Mouse (Mus musculus) hindbrain, embryonic 13.5 days (tissue): ENCODE data around the gene Ano8. TPM values are rescaled to one million over a fixed set of nuclear protein-coding genes. Genes with fewer than 3 reads are reported as not detected.

Experiments
- ATAC-seq: fragments of 200-750 bp; cut with Nextera tagmentation; 2 replicates; pipeline ENCODE4 v1.8.0; 2017; ENCODE audit warnings: moderate TSS enrichment; ENCODE audit not compliant: low FRiP score
- H3K27ac ChIP-seq: fragments of 300-500 bp; sonication (generic); 2 replicates; pipeline ENCODE4 v1.5.1; 2015; ENCODE audit warnings: inconsistent platforms, mild to moderate bottlenecking, moderate library complexity
- H3K27me3 ChIP-seq: fragments of 300-500 bp; sonication (generic); 2 replicates; pipeline ENCODE4 v1.6.1; 2015; ENCODE audit warnings: mild to moderate bottlenecking, inconsistent platforms
- H3K36me3 ChIP-seq: fragments of 300-500 bp; sonication (generic); 2 replicates; pipeline ENCODE4 v1.6.1; 2015; ENCODE audit warnings: mild to moderate bottlenecking, inconsistent platforms
- H3K4me1 ChIP-seq: fragments of 300-500 bp; sonication (generic); replicated peaks from 2 replicates; pipeline ENCODE4 v1.6.1; 2015; ENCODE audit warnings: inconsistent platforms
- H3K4me2 ChIP-seq: fragments of 300-500 bp; sonication (generic); 2 replicates; pipeline ENCODE4 v1.6.1; 2015; ENCODE audit warnings: inconsistent platforms, mild to moderate bottlenecking, moderate library complexity
- H3K4me3 ChIP-seq: fragments of 300-500 bp; sonication (generic); 2 replicates; pipeline ENCODE4 v1.5.1; 2015; ENCODE audit warnings: mild to moderate bottlenecking, inconsistent platforms
- H3K9ac ChIP-seq: fragments of 300-500 bp; sonication (generic); 2 replicates; pipeline ENCODE4 v1.6.1; 2015; ENCODE audit warnings: mild to moderate bottlenecking, inconsistent platforms
- H3K9me3 ChIP-seq: fragments of 300-500 bp; sonication (generic); 2 replicates; pipeline ENCODE4 v1.6.1; 2016; ENCODE audit warnings: inconsistent platforms
- WGBS: fragments of 180-500 bp; shearing (Covaris S2); methylation state at CpG from one replicate; pipeline ENCODE4 v1.1.7; 2015; 5-methylcytosine and 5-hydroxymethylcytosine counted together
- polyA plus RNA-seq: library from polyadenylated mRNA; unstranded; fragments of >200 nt; fragmentation: Nextera tagmentation; extraction: Ambion mirVana; gene quantifications from 2 replicates; pipeline ENCODE4 v1.2.1, GENCODE M21; 2015

The Ano8 gene
- polyA plus RNA-seq, 1 experiment from 2014 or later, result 7.1 TPM

DNA sequence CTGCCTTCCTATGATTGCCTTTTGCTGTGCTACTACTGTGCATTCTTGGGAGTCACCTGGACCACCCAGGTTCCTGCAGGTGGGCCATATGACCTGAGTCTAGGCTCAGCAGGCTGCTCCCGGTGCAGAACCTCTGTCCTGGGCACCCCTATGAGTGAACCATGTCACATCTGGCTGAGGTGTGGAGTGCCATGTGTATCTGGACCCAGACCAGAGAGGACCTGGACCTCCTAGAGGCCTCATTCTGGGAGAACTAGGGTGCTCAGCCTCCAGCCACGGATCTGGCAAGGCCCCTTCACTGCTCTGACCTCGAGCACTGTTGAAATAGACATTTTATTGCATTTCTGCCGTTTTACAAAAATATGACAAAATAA lies 10.1 kb downstream of the Ano8 start:
- no peak for ATAC-seq
- WGBS, result 25% methylated on average over 4 of the region's 4 CpGs
- peak overlapping the region; percentile 93 for H3K27ac ChIP-seq
- peaks cover 73% of the 10 kb centered on the region for H3K36me3 ChIP-seq
- no peaks in the 10 kb centered on the region for H3K9me3 ChIP-seq
- 0 out of 2 replicates have a peak, but pooled peaks cover 3% of the 10 kb centered on the region for H3K27me3 ChIP-seq
- H3K4me1 ChIP-seq, result peaks cover 35% of the 10 kb centered on the region
- peak overlapping the region; percentile 72 for H3K4me2 ChIP-seq
- peak overlapping the region; percentile 80 for H3K9ac ChIP-seq
- peak overlapping the region; percentile 53 for H3K4me3 ChIP-seq

DNA sequence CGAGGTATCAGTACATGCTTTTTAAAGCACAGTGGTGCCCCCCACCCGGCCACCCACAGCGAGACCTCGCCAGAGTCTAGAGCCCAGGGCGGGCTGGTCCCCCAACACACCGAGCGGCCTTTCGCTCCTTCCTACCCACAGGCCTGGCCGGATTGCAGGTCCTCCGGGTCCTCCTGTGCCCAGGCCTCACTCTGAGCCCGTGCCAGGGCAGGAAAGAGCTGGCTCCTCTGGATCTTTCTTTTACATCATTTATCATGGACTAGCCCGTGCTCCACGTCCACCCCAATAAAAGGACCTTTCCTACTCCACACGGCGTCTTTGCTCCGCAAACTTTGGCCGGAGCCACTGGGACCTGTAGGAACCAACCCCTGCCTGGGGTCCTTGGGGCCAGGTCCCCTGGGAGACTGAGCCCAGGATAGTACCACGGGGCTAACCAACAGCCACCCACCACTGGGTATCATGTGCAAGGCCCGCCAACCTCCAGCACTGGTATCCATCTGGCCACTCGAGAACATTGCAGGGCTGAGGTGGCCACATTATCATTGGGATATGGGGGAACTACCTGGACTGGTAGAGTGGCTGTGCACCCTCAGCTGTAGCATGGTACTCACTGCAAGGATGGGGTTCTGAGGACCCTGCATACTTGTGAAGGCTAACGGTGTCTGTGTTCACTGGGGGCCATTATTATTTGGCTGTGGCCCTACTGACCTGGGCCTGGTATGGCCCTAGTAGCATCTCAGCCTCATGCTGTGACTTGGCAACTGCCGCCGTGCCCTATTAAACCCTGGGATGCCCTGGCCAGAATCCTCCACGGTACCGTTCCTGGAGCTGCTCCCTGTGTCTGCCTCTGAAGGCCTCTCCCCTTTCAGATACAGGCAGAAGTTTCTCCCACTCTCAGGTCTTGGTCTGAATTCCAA lies 10.7 kb downstream of the Ano8 start:
- Histone ChIP-seq H3K4me3 (peak overlapping the region; percentile 53), H3K4me1 (peaks cover 39% of the 10 kb centered on the region), H3K36me3 (peaks cover 70% of the 10 kb centered on the region), H3K27ac (peak overlapping the region; percentile 93), H3K4me2 (peak overlapping the region; percentile 72; the same call in 1 of the 2 replicates), H3K27me3 (no peaks in the 10 kb centered on the region), H3K9ac (peak overlapping the region; percentile 80; the same call in 1 of the 2 replicates), H3K9me3 (no peaks in the 10 kb centered on the region)
- peak; percentile 3; the same call in 1 of the 2 replicates for ATAC-seq
- 88% methylated on average over 25 of the region's 25 CpGs for WGBS

DNA sequence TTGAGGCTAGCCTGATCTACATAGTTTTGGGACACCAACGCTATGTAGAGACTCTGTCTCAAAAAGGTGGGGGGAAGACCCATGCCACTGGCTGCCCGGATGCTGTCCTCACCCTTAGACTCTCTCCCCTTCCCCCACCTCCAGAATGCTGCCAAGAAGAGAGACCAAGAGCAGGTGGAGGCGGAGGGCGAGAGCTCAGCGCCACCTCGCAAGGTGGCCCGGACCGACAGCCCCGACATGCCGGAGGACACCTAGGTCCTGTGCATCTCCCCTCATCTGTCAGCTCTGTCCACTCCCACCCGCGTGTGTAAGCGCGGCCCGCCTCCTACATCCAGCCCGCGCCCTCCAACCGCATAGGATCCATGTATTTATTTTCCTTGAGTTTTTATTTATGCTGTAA lies 11.4 kb downstream of the Ano8 start:
- Histone ChIP-seq H3K27me3 (no peaks in the 10 kb centered on the region), H3K36me3 (peaks cover 63% of the 10 kb centered on the region), H3K4me2 (no peak overlapping the region), H3K4me1 (peaks cover 44% of the 10 kb centered on the region), H3K4me3 (no peak overlapping the region), H3K9ac (no peak overlapping the region), H3K9me3 (no peaks in the 10 kb centered on the region), H3K27ac (no peak overlapping the region)
- WGBS, result 96% methylated on average over 18 of the region's 18 CpGs
- no peak for ATAC-seq

DNA sequence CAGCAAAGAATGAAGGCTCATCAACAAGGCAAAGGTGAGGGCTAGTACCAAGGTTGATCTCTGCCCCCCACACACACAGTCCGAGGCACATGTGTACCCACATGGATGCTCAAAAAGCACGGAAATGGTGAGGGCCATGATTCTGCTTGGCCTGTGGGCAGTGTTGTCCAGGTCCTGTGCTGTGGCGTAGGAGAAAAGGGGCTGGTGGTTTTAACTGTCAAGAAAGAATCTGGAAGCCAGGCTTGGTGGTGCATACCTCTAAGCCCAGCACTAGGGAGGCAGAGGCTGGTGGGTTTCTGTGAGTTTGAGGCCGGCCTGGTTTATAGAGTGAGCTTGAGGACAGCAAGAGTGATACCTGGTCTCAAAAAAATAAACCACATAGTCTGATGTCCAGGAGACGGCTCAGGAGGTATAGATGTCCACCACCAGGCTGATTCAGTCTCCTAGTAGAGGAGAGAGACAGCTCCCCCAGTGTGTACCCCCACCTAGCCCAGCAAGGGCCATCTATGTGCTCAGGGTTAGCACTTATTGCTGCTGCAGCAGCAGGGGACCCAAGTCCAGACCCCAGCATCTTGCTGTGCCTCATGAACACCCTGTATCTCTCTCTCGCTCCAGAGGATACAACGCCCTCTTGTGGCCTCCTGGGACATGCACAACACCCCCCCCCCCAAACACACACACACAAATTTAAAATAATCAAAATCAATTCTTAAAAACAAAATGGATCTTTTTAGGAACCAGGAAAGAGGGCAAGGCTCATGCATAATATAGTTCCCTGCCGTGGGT lies 13.0 kb downstream of the Ano8 start:
- Histone ChIP-seq H3K9me3 (no peaks in the 10 kb centered on the region), H3K27ac (no peak overlapping the region), H3K9ac (no peak overlapping the region), H3K4me1 (peaks cover 44% of the 10 kb centered on the region), H3K4me3 (no peak overlapping the region), H3K36me3 (peaks cover 53% of the 10 kb centered on the region), H3K4me2 (no peak overlapping the region), H3K27me3 (no peaks in the 10 kb centered on the region)
- 88% methylated on average over 8 of the region's 8 CpGs for WGBS
- no peak for ATAC-seq

DNA sequence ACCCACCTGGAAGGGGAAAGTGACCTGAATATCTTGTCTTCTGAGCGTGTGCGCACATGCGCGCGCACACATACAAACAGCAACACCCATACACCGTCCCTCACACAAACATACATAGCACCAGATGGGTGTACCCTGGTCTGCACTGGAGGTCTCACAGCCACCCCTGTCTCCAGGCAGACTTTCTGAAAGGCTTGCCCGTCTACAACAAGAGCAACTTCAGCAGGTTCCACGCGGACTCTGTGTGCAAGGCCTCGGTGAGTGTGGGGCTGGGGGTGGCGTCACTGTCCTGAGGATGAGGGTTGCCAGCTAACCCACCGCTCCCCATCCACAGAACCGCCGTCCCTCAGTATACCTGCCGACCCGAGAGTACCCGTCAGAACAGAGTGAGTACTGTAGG lies 13.9 kb downstream of the Ano8 start:
- Histone ChIP-seq H3K9me3 (no peaks in the 10 kb centered on the region), H3K9ac (no peak overlapping the region), H3K27me3 (no peaks in the 10 kb centered on the region), H3K4me3 (no peak overlapping the region), H3K36me3 (peaks cover 53% of the 10 kb centered on the region), H3K4me2 (no peak overlapping the region), H3K4me1 (peaks cover 35% of the 10 kb centered on the region), H3K27ac (no peak overlapping the region)
- no peak for ATAC-seq
- 96% methylated on average over 17 of the region's 17 CpGs for WGBS

DNA sequence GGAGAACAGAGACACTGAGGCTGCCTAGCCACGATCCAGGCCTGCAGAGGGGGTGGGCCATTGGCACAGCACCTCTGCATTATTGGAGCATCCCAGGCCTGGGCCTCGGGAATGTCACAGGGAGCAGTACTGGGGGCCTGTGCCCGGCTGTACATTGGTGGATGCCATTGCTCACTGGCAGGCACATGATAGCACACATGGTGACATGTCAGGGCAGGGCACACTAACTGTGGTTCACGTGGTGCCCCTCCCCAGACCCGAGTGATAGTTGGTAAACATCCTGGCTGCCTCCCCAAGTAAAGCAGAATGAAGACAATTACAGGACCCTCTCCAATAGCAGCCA lies 14.9 kb downstream of the Ano8 start:
- peak overlapping the region; percentile 10; the same call in 1 of the 2 replicates for H3K4me2 ChIP-seq
- WGBS, result 81% methylated on average over 5 of the region's 5 CpGs
- H3K4me1 ChIP-seq, result peaks cover 30% of the 10 kb centered on the region
- peak overlapping the region; percentile 83; the same call in 1 of the 2 replicates for H3K9ac ChIP-seq
- H3K9me3 ChIP-seq, result no peaks in the 10 kb centered on the region
- H3K27me3 ChIP-seq, result no peaks in the 10 kb centered on the region
- H3K27ac ChIP-seq, result no peak overlapping the region
- H3K36me3 ChIP-seq, result peaks cover 53% of the 10 kb centered on the region
- peak overlapping the region; percentile 75; the same call in 1 of the 2 replicates for H3K4me3 ChIP-seq
- no peak for ATAC-seq

DNA sequence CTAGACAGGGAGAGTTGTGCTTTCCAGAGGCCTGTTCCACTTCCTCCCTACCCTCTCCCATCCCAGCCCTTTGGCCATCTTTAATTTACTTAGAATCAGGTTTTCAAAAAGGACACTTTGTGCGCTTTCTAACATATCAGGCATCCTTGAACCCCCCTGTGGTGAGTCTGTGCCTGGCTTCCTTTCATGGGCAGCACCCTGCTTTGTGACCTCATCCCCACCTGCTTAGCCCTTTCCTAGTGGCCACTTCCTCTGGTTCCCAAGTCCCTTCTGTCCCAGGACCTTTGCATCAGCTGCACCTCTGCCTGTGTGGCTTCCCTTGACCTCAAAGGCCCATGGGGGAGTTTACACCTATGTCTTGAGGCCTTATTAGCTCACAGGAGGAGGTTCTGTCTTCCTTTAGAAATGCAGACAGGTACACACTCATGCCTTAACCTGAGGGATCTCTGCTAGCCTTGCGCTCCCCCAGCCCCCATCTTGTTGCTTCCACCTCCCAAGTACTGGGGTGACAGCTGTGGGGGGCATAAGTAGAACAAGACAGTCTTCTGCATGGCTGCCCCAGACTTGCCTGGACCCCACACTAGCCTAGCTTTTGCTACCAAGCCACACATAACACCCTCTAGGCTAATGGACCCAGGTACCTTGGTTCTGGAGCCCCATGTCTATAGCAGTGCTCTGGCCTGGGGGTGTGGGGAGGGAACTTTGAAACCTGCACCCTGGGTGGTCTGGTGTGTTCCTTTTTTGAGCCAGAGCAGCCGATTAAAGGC lies 15.4 kb downstream of the Ano8 start:
- Histone ChIP-seq H3K9me3 (no peaks in the 10 kb centered on the region), H3K4me1 (peaks cover 30% of the 10 kb centered on the region), H3K36me3 (peaks cover 49% of the 10 kb centered on the region), H3K27me3 (no peaks in the 10 kb centered on the region), H3K4me2 (peak overlapping the region; percentile 75), H3K4me3 (peak overlapping the region; percentile 75), H3K27ac (no peak overlapping the region), H3K9ac (peak overlapping the region; percentile 83)
- 83% methylated on average over 3 of the region's 3 CpGs for WGBS
- ATAC-seq, result no peak

DNA sequence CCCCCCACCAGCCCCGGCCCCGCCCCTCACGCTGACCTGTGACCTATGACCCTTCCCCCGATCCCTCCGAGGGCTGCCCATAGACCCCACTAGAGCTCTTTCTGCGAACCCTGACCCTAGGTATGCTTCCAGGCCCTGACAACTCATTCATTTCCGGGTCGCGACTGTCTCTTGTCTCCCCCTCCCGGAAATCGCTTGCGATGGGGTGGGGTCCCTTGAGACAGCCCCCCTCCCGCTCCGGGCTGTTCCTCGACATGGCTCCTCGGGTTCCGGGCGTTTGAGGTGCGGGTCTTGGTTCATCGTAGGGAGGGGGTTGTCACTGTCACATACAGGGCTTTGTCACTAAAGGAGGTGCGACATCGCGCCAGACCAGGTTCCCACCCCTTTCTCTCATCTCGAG lies 16.4 kb downstream of the Ano8 start:
- 2% methylated on average over 24 of the region's 24 CpGs for WGBS
- H3K27me3 ChIP-seq, result no peaks in the 10 kb centered on the region
- H3K9me3 ChIP-seq, result no peaks in the 10 kb centered on the region
- H3K36me3 ChIP-seq, result peaks cover 40% of the 10 kb centered on the region
- H3K9ac ChIP-seq, result peak overlapping the region; percentile 83
- peak overlapping the region; percentile 75 for H3K4me3 ChIP-seq
- peak; percentile 57 for ATAC-seq
- peaks cover 29% of the 10 kb centered on the region for H3K4me1 ChIP-seq
- peak overlapping the region; percentile 92 for H3K27ac ChIP-seq
- peak overlapping the region; percentile 75 for H3K4me2 ChIP-seq

DNA sequence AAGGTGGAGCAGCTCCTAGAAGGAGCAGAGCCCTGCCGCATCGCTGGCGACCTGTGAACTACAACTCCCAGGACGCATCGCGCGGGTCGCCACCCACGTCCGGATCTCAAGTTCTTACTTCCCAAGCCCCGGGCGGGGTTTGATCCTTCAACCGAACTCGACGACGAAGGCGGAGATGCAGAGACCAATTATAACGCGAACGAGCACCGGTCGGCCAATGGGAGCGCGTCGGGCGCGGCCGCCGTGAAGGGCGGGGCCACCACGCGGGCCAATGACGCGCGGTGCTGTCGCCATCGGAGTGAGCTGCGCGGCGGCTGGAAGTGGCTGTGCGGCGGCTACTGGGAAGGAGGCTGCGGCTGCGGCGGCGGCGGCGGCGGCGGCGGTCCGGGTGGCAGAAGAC lies 16.8 kb downstream of the Ano8 start, which contains the start of gene Dda1:
Dda1 (plus strand) TSS at position 284 of the 400 bp plus-strand sequence.
- peaks cover 35% of the 10 kb centered on the region for H3K36me3 ChIP-seq
- peak within 1 kb of the TSS; percentile 92 for H3K27ac ChIP-seq
- ATAC-seq, result peak; percentile 90
- H3K9ac ChIP-seq, result peak within 1 kb of the TSS; percentile 83
- peak within 1 kb of the TSS; percentile 75 for H3K4me3 ChIP-seq
- H3K27me3 ChIP-seq, result no peaks in the 10 kb centered on the region
- H3K4me1 ChIP-seq, result peaks cover 34% of the 10 kb centered on the region
- peak within 1 kb of the TSS; percentile 75 for H3K4me2 ChIP-seq
- WGBS, result under 1% methylated on average over 37 of the region's 52 CpGs
- H3K9me3 ChIP-seq, result no peaks in the 10 kb centered on the region

DNA sequence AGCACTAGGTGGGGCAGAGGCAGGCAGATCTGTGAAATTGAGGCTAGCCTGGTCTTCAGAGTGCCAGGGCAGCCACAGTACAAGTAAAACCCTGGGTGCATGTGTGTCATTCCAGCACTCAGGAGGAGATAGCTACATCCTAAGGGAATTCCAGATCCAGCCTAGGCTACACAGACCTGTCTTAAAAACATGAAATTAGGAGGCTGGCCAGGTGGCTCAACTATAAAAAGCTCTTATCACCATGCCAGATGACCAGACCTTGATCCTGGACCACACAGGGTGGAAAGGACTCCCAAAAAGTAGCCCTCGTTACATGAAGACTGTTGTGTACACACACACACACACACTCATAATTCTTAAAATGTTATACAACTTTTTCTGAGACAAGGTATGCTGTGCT lies 17.8 kb downstream of the Ano8 start:
- Histone ChIP-seq H3K9me3 (no peaks in the 10 kb centered on the region), H3K4me2 (no peak overlapping the region), H3K9ac (no peak overlapping the region), H3K36me3 (peaks cover 26% of the 10 kb centered on the region), H3K27ac (no peak overlapping the region), H3K27me3 (no peaks in the 10 kb centered on the region), H3K4me3 (no peak overlapping the region), H3K4me1 (peaks cover 37% of the 10 kb centered on the region)
- no peak for ATAC-seq
- WGBS, result 91% methylated on average over 1 of the region's 1 CpGs

DNA sequence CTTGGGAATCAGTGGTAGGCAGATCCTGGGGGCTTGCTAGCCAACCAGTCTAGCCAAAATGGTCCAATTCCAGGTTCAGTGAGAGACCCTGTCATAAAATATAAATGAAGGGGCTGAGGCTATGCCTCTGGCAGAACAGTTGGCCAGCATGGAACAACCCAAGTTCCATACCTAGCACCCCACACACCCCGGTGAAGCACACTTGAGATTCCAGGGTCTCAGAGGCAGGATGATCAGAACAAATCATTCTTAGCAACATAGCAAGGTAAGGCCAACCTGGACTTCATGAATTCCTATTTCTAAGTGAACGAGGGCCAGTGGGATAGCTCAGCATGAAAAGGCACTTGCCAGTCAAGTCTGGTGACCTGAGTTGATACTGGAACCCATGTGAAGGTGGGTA lies 18.6 kb downstream of the Ano8 start:
- Histone ChIP-seq H3K4me2 (no peak overlapping the region), H3K9me3 (no peaks in the 10 kb centered on the region), H3K4me3 (no peak overlapping the region), H3K27me3 (no peaks in the 10 kb centered on the region), H3K9ac (no peak overlapping the region), H3K4me1 (peaks cover 44% of the 10 kb centered on the region), H3K27ac (no peak overlapping the region), H3K36me3 (peaks cover 18% of the 10 kb centered on the region)
- WGBS, result 94% methylated on average over 2 of the region's 2 CpGs
- no peak for ATAC-seq

DNA sequence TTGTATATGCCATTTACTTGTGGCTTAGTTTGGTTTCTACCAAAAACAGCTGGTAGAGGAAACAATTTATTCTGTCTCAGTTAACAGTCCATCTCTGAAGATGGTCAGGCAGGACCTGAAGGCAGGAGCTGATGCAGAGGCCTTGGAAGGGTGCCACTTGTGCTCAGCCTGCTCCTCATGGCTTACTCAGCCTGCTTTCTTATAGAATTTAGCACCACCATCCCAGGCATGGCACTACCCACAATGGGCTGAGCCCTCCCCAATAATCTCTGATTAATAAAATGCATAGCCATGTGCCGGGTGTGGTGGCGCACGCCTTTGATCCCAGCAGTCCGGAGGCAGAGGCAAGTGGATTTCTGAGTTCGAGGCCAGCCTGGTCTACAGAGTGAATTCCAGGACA lies 19.6 kb downstream of the Ano8 start:
- H3K27me3 ChIP-seq, result no peaks in the 10 kb centered on the region
- peaks cover 52% of the 10 kb centered on the region for H3K4me1 ChIP-seq
- H3K4me3 ChIP-seq, result no peak overlapping the region
- peak overlapping the region; percentile 83; the same call in 1 of the 2 replicates for H3K9ac ChIP-seq
- ATAC-seq, result no peak
- 95% methylated on average over 5 of the region's 5 CpGs for WGBS
- H3K4me2 ChIP-seq, result no peak overlapping the region
- no peaks in the 10 kb centered on the region for H3K9me3 ChIP-seq
- H3K27ac ChIP-seq, result no peak overlapping the region
- peaks cover 13% of the 10 kb centered on the region for H3K36me3 ChIP-seq
